Mouse (Mus musculus): ENCODE measurements around the gene Defa33.
"Not testable (repeated sequence)": the region's sequence is repeated elsewhere in the genome, so short reads cannot be mapped to it uniquely, and the experiment has no call there.

The Defa33 gene

DNA sequence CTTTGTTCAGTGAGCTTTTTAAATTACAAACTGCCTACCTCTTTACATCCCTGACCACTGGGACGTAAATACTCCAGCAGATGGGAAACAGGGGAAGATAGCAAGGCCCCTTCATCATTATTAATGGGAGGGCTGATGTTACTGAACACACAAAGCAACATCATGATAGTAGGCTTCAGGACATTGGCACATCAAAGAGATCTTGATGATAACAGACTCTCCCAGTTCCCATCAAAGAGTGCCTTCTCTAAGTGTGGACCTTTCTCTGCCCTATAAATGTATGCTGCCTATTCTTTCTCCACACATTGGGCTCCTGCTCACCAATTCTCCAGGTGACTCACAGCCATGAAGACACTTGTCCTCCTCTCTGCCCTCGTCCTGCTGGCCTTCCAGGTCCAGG is at the start of gene Defa33:
Gene Defa33 (plus strand): TSS at position 301 of the 400 bp plus-strand sequence.
- in situ Hi-C loops (cut with MboI, MseI) = not testable (repeated sequence)

DNA sequence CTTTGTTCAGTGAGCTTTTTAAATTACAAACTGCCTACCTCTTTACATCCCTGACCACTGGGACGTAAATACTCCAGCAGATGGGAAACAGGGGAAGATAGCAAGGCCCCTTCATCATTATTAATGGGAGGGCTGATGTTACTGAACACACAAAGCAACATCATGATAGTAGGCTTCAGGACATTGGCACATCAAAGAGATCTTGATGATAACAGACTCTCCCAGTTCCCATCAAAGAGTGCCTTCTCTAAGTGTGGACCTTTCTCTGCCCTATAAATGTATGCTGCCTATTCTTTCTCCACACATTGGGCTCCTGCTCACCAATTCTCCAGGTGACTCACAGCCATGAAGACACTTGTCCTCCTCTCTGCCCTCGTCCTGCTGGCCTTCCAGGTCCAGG is 13.4 kb upstream of the Defa33 start, which contains the start of gene Defa2:
Gene Defa2 (plus strand): TSS at position 301 of the 400 bp plus-strand sequence.
- in situ Hi-C loops (cut with MboI, MseI) = not testable (repeated sequence)

DNA sequence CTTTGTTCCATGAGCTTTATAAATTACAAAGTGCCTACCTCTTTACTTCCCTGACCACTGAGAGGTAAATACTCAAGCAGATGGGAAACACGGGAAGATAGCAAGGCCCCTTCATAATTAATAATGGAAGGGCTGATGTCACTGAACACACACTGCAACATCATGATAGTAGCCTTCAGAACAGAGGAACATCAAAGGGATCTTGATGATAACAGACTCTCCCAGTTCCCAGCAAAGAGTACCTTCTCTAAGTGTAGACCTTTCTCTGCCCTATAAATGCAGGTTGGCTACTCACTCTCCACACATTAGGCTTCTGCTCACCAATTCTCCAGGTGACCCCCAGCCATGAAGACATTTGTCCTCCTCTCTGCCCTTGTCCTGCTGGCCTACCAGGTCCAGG is 35.5 kb downstream of the Defa33 start, which contains the start of gene Defa36:
Gene Defa36 (plus strand): TSS at position 301 of the 400 bp plus-strand sequence.
- in situ Hi-C loops (cut with MboI, MseI) = not testable (repeated sequence)

All from T-helper 17 cell (primary cell).